Mouse (Mus musculus) frontal cortex, adult 2 months (tissue): Measurements from ENCODE around the gene Wnt10a. TPM values are rescaled to one million over a fixed set of nuclear protein-coding genes. Genes with fewer than 3 reads are reported as not detected.
"Not testable (repeated sequence)": the region's sequence is repeated elsewhere in the genome, so short reads cannot be mapped to it uniquely, and the experiment has no call there.

ENCODE experiments used
- DNase-seq, 2 experiments: peaks; one replicate each; pipeline ENCODE4 v3.0.0; 2022; ENCODE audit warnings: low spot score in 1 of 2; ENCODE audit errors: extremely low spot score in 1 of 2
- polyA plus RNA-seq: library from polyadenylated mRNA; depleted of rRNA; stranded (reverse); fragments of >200 nt; gene quantifications from 2 replicates; pipeline ENCODE4 v1.2.3, GENCODE M21; 2012; rRNA removed

Wnt10a gene
- polyA plus RNA-seq, 1 experiment, result 6.0 TPM

DNA sequence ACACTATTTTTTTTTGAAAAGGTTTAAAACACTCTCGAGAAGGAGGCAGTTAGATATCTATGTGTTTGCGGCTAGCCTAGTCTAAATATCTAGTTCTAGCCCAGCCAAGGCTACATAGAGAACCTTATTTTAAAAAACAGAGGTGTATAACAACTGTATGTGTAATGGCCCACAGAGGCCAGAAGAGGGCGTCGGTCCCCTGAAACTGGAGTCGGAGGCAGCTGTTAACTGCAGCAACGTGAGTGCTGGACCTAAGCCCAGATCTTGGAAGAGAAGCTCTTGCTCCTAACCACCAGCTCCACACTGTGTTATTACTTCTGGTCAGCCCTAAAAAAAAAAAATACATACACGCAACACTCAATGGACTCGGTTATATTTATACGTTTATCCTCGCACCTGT lies 17.7 kb downstream of the Wnt10a start:
- no peak for DNase-seq

DNA sequence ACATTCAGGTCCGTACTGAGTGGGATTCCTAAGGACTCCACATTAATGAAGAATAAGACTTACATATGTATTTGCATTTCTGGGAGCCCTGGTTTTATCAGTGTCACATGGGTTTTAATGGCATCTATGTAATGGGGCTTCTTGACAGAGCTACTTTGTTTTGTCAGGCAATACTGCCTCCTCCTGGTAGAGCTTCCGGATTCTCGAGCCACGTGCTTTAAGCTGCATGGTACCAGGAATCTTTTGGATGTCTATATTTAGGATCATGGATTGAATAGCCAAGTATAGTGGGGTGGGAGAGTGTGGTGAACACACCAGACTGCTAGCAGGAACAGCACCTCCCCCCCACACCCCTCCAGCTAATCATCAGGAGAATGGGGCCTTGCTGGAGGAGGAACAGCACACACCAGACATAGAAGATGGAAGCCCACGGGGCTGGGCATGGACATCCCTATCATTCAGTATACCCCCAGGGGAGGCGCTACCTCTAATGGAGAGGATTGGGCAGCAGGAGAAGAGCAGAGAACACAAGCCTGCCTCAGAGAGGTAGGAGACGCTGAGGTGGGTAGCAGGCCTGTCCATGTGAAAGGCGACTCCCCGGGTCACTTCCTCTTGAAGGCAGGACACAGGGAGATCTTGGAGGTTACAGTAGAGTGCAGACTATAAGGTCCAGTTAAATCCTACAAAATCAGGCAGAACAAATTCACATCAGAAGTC lies 23.8 kb downstream of the Wnt10a start:
- no peak for DNase-seq

DNA sequence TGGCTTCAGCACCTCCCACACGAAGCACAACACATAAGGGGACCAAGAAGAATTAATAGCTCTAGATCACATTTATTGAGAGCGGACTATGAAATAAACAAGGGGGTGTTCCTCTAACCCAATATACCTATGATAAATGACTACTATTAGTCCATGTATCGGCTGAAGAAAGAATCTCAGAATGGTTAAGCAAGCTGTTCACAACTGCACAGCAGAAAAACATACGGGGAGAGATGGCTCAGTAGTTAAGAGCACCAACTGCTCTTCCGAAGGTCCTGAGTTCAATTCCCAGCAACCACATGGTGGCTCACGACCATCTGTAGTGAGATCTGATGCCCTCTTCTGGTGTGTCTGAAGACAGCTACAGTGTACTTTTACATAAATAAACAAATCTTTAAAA lies 24.6 kb downstream of the Wnt10a start:
- not testable (repeated sequence) for DNase-seq

DNA sequence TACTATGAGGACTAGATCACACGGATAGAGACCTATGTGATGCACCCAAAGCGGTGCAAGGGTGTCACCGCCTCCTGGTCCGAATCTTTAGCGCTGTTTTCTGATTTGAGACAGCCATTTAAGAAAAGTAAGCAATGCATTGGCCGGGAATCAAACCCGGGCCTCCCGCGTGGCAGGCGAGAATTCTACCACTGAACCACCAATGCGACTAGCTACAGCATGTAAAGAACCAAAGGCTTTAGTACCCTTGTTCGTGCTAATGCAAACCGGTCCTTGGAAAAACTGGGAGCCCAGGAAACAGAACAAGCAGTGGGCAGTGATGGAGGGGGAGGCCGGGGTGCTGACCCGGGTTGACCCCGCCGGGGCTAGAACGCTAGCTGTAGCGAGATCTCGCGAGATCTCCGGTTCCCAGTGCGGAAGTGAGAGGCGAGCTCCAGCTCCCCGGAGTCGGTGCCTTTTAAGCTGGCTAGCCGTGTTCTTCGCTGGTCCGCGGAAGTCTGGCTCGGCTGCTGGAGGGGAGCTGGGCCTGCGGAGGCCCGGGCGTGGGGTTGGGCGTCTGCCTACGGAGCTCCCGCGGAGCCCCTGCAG lies 25.4 kb downstream of the Wnt10a start:
- peak; percentile 83 to 94 for DNase-seq

DNA sequence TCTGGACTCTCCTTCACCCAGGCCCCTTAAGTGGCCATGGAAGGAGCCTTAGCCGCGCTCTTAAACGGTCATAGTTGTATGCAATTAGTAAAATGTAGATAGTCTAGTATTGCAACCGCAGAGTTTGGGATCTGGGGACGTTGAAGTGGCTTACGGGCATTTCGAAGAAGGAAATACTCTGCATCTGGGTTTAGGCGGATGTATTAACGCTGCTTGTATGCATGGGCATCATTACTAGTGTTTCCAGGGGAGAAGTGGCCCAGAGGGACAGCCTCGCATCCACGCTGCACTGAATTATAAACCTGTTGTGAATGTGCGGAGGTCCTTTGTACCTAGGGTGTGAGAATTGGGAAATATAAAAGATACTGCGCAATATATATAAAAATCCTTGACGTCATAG lies 25.9 kb downstream of the Wnt10a start:
- no peak for DNase-seq

DNA sequence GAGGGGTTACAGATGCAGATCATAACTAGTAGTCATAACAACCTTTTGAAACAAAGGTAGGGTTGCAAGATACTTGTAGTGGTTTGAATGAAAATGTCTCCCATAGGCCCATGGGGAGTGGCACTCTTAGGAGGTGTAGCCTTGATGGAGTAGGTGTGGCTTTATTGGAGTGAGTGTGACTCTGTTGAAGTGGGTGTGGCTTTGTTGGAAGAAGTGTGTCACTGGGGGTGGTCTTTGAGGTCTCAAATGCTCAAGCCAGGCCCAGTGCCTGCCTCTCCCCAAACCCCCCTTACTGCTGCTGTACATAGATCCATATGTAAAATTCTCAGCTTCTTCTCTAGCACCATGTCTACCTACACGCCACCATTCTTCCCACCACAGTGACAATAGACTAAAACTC lies 27.2 kb downstream of the Wnt10a start:
- no peak for DNase-seq

DNA sequence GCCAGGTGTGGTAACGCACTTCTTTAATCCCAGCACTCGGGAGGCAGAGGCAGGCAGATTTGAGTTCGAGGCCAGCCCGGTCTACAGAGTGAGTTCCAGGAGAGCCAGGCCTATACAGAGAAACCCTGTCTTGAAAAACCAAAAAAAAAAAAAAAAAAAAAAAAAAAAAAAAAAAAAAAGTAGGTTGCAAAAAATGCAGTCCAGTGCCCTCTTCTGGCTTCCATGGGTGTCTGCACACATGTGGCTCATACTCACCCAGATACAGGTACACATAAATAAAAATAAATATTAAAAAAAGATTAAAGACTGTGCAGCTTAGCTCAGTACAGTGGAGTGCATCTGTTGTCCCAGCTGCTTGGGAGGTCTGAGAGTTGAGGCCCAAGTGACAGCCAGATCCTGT lies 32.3 kb downstream of the Wnt10a start:
- not testable (repeated sequence) for DNase-seq

DNA sequence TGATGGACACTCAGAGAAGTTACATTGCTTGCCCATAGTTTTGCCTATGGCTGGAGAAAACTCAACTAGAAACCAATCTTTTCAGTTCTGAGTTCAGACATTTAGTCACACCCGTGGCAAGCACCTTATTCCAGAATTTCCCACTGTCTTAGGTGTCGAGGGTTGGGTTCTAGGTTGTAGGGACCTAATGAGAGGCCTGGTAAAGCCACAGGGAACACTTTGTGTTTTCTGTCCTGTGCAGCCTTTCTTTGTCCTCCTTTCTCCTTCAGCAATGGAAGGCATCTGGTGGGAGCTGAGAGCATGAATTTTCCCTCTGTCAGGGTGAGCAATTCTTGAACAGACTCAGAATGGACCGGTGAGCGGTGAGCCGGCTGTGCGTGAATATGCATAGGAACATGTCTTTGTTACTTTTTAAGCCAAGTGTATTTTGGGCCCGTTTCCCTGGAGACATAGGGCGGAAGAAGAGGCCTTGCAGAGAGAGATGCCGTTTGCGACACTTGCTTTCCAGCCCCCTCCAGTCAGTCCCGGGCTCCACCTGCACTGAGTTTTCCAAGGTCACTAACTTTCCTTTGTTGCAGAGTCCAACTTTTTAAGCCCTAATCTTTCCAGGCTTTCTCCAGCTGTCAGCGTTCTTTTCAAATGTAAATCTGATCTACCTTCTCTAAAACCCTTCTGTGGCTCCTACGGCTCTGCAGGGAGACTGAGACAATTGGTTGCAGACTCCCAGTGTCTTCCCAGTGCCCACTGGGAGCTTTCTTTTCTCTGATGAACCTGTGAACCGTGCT lies 33.4 kb downstream of the Wnt10a start:
- DNase-seq, result peak; percentile 77 to 81

DNA sequence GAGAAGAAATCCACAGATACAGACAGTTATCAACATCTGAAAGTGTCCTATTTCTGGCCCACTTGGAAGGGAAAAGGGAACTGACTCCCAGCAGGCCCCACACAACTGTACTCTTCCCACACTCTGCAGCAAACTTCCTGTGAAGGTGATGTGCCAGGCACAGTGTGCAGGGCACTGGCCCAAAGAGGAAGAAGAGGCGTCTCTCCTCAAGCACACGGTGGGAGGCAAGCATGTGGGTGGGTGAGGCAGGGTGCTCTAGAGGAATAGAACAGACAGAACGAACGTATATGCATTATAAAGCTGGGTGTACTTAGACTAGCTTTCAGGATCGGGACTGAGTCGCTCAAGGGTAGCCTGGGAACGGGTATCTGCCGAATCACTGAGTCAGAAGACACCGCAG lies 38.7 kb downstream of the Wnt10a start:
- DNase-seq, result peak in 1 of 2 experiments; percentile 80

DNA sequence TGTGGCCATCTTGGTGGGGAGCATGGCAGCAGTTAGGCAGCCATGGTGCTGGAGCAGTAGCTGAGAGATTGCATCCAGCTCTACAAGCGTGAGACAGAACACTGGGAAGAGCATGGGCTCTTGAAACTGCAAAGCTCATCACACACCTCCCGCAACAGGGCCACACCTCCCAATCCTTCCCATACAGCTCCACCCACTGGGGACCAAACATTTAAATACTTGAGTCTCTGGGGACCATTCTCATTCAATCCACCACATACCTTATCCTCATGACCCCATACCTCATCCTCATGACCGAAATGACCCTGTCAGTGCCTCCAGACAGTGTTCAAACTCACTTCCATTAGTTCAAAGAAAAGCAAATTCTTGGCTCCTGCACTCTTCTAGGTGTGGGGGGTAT lies 41.9 kb downstream of the Wnt10a start:
- no peak for DNase-seq

DNA sequence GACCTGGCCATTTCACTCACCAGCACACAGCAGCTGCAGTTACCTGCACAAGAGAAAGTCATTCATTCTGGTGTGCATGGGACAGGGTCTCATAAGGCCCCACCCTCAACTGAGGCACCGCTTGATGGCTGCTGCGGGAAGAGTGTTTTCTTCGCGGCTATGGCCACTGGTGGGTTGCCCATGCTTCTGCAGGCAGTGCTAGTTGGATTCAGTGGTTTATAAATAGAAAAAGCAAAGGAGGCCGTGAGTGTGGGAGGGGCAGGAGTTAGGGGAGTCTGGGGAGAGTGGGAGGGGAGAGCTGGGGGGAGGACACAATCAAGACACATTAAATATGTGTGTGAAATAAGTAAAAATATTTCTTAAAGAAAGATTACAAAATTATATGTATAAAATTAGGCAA lies 51.8 kb downstream of the Wnt10a start:
- DNase-seq, result no peak

DNA sequence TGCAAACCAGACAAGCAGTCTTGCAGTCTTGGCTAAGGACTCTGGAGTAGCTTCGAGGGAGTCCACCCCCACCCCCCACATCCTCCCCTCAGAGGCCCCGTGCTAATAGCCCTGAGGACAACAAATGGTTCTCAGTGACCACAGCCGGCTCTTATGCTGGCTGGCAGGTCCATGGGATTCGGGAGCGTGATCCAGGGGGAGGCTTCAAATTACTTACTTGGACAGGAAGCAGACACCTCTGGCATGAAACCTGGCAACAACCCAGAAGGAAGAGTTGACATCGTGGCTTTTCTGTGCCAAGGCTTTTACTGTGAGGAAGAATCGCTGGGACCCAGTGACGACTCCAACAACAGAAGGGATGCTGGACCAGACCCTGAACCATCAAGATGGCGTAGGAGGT lies 55.0 kb downstream of the Wnt10a start:
- DNase-seq, result no peak

DNA sequence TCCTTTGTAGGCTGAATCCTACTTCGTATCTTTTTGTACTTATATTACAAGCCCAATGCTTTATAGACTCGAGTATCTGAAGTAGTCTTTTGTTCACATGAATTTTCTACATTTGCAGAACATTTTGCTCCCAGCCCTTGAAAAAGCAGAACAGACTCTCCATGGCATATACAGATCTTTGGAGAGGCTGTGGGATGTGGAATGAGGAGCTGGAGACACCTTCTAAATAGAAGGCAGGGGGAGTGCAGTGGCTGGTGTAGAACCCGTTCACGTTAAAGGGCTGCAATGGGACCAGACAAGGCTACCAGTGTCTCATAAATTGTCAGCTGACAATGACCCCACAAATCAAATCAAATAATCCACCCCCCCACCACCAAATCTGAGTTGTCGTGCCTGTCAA lies 57.6 kb downstream of the Wnt10a start:
- no peak for DNase-seq

DNA sequence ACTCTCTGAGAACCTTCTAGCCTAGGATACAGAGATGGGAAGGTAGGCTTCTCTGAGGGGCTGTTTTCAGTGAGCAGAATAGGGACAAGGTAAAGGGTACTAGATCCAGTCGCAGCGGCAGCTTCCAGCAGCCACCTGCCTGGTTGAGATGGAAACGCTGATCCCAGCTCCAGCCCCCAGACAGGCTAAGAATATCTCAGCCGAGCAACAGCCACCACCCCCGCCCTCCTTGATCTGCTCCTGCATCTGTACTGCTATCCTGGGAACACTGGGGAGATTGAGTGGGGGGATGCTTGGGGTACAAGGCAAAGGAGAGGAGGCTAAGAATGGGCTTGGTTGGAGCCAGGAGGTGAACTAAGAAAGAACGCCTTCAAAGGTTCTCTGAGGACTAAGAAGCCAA lies 58.9 kb downstream of the Wnt10a start:
- peak; percentile 88 to 89 for DNase-seq

DNA sequence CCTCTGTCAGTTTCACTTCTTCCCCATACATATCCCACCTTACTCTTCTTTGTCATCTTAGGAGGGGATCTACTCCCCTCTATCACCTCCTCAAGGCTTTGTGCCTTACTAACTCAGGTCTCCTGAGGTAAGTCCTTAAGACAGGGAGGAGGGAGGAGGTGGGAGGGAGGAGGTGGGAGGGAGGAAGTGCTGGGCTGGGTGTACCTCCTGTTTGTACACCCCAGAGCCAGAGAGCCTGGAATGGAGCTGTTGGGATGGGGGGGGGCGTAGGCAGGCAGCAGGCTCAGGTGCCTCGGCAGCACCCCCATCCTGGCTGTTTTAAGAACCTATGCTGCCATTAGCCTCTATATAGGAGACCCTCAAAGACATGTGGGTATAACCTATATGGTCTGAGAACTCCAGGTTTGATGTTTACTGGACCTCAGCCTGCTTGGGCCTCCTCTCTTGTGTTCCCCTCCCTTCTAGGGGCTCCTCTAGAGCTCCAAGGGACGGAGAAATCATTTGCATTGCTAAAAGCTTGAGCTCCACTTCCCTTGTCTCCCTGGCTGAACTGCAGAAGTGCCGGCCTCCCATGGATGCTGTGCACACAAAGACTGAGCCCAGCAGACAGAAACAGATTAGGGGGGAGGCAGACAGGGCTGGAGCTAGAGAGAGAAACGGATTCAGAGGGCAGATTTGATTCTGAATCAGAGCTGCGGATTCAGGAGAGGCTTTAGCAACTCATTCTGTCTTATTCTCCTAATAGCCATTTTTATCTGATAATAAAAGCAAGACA lies 59.9 kb downstream of the Wnt10a start:
- peak in 1 of 2 experiments; percentile 65 for DNase-seq

Other genes starting within 250 kb of the Wnt10a start
- 15.8 and 19.2 TPM in 2 replicates for gene Plcd4, start 248.6 kb upstream of the Wnt10a start, polyA plus RNA-seq
- 9.8 and 12.2 TPM in 2 replicates for gene Usp37, start 247.2 kb upstream of the Wnt10a start, polyA plus RNA-seq
- gene Zfp142, start 203.3 kb upstream of the Wnt10a start, polyA plus RNA-seq, result 23.4 and 24.8 TPM in 2 replicates
- gene Bcs1l, start 203.2 kb upstream of the Wnt10a start, polyA plus RNA-seq, result 26.4 and 31.5 TPM in 2 replicates
- gene Rnf25, start 190.1 kb upstream of the Wnt10a start, polyA plus RNA-seq, result 127 and 138 TPM in 2 replicates
- gene Stk36, start 190.1 kb upstream of the Wnt10a start, polyA plus RNA-seq, result 5.5 and 6.2 TPM in 2 replicates
- 18.8 and 19.2 TPM in 2 replicates for gene Ttll4, start 129.8 kb upstream of the Wnt10a start, polyA plus RNA-seq
- gene Cyp27a1, start 77.9 kb upstream of the Wnt10a start, polyA plus RNA-seq, result 14.1 and 14.5 TPM in 2 replicates
- gene Prkag3, start 42.3 kb upstream of the Wnt10a start, polyA plus RNA-seq, result 0.76 and 0.88 TPM in 2 replicates
- gene Wnt6, start 19.6 kb upstream of the Wnt10a start, polyA plus RNA-seq, result 7.9 and 8.9 TPM in 2 replicates
- 224 and 291 TPM in 2 replicates for gene Cdk5r2, start 63.4 kb downstream of the Wnt10a start, polyA plus RNA-seq
- gene Fev, start 93.9 kb downstream of the Wnt10a start, polyA plus RNA-seq, result not detected in 2 replicates
- 0.36 and 0.48 TPM in 2 replicates for gene Cryba2, start 101.6 kb downstream of the Wnt10a start, polyA plus RNA-seq
- gene Cfap65, start 144.1 kb downstream of the Wnt10a start, polyA plus RNA-seq, result 7.0 and 7.3 TPM in 2 replicates
- gene Ihh, start 160.2 kb downstream of the Wnt10a start, polyA plus RNA-seq, result 0.24 and 0.32 TPM in 2 replicates